Mouse (Mus musculus) hindbrain, embryonic 12.5 days (tissue): ENCODE data around the gene Gdpd4. TPM values are rescaled to one million over a fixed set of nuclear protein-coding genes. Genes with fewer than 3 reads are reported as not detected.

ENCODE experiments used
- ATAC-seq: fragments of 200-750 bp; cut with Nextera tagmentation; 2 replicates; pipeline ENCODE4 v1.8.0; 2017; ENCODE audit warnings: moderate TSS enrichment; ENCODE audit not compliant: low FRiP score
- H3K27ac ChIP-seq: fragments of 300-500 bp; sonication (generic); 2 replicates; pipeline ENCODE4 v1.5.1; 2016; ENCODE audit warnings: mild to moderate bottlenecking
- H3K27me3 ChIP-seq: fragments of 300-500 bp; sonication (generic); 2 replicates; pipeline ENCODE4 v1.6.1; 2016; ENCODE audit warnings: mild to moderate bottlenecking
- H3K36me3 ChIP-seq: fragments of 300-500 bp; sonication (generic); 2 replicates; pipeline ENCODE4 v1.6.1; 2016; ENCODE audit warnings: mild to moderate bottlenecking
- H3K4me1 ChIP-seq: fragments of 300-500 bp; sonication (generic); 2 replicates; pipeline ENCODE4 v1.6.1; 2016
- H3K4me2 ChIP-seq: fragments of 300-500 bp; sonication (generic); replicated peaks from 2 replicates; pipeline ENCODE4 v1.6.1; 2016; ENCODE audit warnings: mild to moderate bottlenecking
- H3K4me3 ChIP-seq: fragments of 300-500 bp; sonication (generic); 2 replicates; pipeline ENCODE4 v1.5.1; 2016; ENCODE audit warnings: mild to moderate bottlenecking
- H3K9ac ChIP-seq: fragments of 300-500 bp; sonication (generic); 2 replicates; pipeline ENCODE4 v1.6.1; 2016; ENCODE audit warnings: mild to moderate bottlenecking, moderate library complexity
- H3K9me3 ChIP-seq: fragments of 300-500 bp; sonication (generic); replicated peaks from 2 replicates; pipeline ENCODE4 v1.6.1; 2016; ENCODE audit warnings: mild to moderate bottlenecking
- WGBS: fragments of 180-500 bp; shearing (Covaris S2); methylation state at CpG from one replicate; pipeline ENCODE4 v1.1.7; 2016; 5-methylcytosine and 5-hydroxymethylcytosine counted together
- polyA plus RNA-seq: library from polyadenylated mRNA; unstranded; fragments of >200 nt; fragmentation: Nextera tagmentation; extraction: Ambion mirVana; gene quantifications from 2 replicates; pipeline ENCODE4 v1.2.1, GENCODE M21; 2016

The Gdpd4 gene
- polyA plus RNA-seq, 1 experiment from 2014 or later = not detected

DNA sequence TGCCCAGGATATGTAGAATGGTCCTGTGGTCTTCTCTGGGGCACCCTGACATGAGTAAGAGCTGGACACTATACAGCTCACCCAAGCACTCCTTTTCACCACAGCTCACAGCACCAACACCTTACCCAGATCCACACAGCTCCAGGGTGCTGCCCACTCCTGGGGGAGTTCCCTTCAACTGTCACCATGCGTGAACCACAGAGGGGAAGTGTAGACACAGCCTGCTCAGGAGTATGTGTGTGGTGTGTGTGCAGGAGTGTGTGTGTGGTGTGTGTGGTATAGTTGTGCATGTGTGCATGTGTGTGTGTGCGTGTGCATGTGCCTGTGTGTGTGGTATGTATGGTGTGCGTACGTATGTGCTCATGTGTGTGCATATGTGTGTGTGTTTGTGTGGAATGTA is 176.1 kb downstream of the Gdpd4 start:
- no peaks in the 10 kb centered on the region for H3K27me3 ChIP-seq
- H3K4me3 ChIP-seq = no peak overlapping the region
- no peaks in the 10 kb centered on the region for H3K4me1 ChIP-seq
- 97% methylated on average over 4 of the region's 4 CpGs for WGBS
- no peak overlapping the region for H3K27ac ChIP-seq
- no peaks in the 10 kb centered on the region for H3K9me3 ChIP-seq
- no peak overlapping the region for H3K9ac ChIP-seq
- ATAC-seq = no peak
- H3K36me3 ChIP-seq = peaks cover 22% of the 10 kb centered on the region
- no peak overlapping the region for H3K4me2 ChIP-seq

- Histone ChIP-seq H3K4me3 (no peak overlapping the region), H3K4me1 (peaks cover 8% of the 10 kb centered on the region; the same call in 1 of the 2 replicates), H3K9me3 (no peaks in the 10 kb centered on the region), H3K4me2 (no peak overlapping the region), H3K27ac (no peak overlapping the region), H3K27me3 (no peaks in the 10 kb centered on the region), H3K9ac (no peak overlapping the region), H3K36me3 (peaks cover 19% of the 10 kb centered on the region)
- ATAC-seq = no peak
- WGBS = 91% methylated on average over 8 of the region's 8 CpGs
Measured at GRCm38 (mm10) chr7:98097557-98097956, 177.8 kb downstream of the Gdpd4 start.

Other genes with a start within 250 kb of the Gdpd4 start
- gene Clns1a, start 223.3 kb upstream of the Gdpd4 start, polyA plus RNA-seq = 197 TPM in 2 replicates
- gene Aqp11, start 181.7 kb upstream of the Gdpd4 start, polyA plus RNA-seq = 6.2 TPM in 2 replicates
- 110 and 111 TPM in 2 replicates for gene Pak1, start 131.4 kb upstream of the Gdpd4 start, polyA plus RNA-seq
- 21.9 and 22.5 TPM in 2 replicates for gene Myo7a, start 199.6 kb downstream of the Gdpd4 start, polyA plus RNA-seq
- gene Omp, start 225.5 kb downstream of the Gdpd4 start, polyA plus RNA-seq = 0.28 and 0.73 TPM in 2 replicates